Mouse (Mus musculus) heart, embryonic 14.5 days (tissue): Measurements from ENCODE around the gene Dedd. TPM values are rescaled to one million over a fixed set of nuclear protein-coding genes. Genes with fewer than 3 reads are reported as not detected.

ENCODE experiments used
- ATAC-seq: fragments of 200-750 bp; cut with Nextera tagmentation; 2 replicates; pipeline ENCODE4 v1.8.0; 2017; ENCODE audit warnings: low read depth, moderate TSS enrichment; ENCODE audit not compliant: insufficient number of reproducible peaks, insufficient read depth, low FRiP score
- H3K27ac ChIP-seq, 2 experiments: fragments of 200-500 bp in 1 of 2; fragments of 300-500 bp in 1 of 2; sonication (generic) in 1 of 2; replicated peaks in 1 of 2; 2 replicates each; pipeline ENCODE4 v1.5.1; 2012 to 2014; ENCODE audit warnings: low read depth in 2 of 2, low read length in 2 of 2, control low read depth in 1 of 2, mild to moderate bottlenecking in 1 of 2, mixed read lengths in 1 of 2; ENCODE audit not compliant: control insufficient read depth in 1 of 2, insufficient read depth in 1 of 2
- H3K27me3 ChIP-seq: fragments of 300-500 bp; sonication (generic); 2 replicates; pipeline ENCODE4 v1.6.1; 2014; ENCODE audit warnings: mild to moderate bottlenecking, low read length, control low read depth; ENCODE audit not compliant: control insufficient read depth, insufficient read depth
- H3K36me3 ChIP-seq: fragments of 300-500 bp; sonication (generic); 2 replicates; pipeline ENCODE4 v1.6.1; 2014; ENCODE audit warnings: mild to moderate bottlenecking, control low read depth, low read length, mixed read lengths; ENCODE audit not compliant: control insufficient read depth, insufficient read depth
- H3K4me1 ChIP-seq, 2 experiments: fragments of 200-500 bp in 1 of 2; fragments of 300-500 bp in 1 of 2; sonication (generic) in 1 of 2; 2 replicates each; pipeline ENCODE4 v1.6.1; 2012 to 2014; ENCODE audit warnings: low read length in 2 of 2, control low read depth in 1 of 2, mixed read lengths in 1 of 2; ENCODE audit not compliant: control insufficient read depth in 2 of 2, insufficient read depth in 2 of 2
- H3K4me2 ChIP-seq: fragments of 300-500 bp; sonication (generic); 2 replicates; pipeline ENCODE4 v1.6.1; 2014; ENCODE audit warnings: mild to moderate bottlenecking, low read length
- H3K4me3 ChIP-seq, 2 experiments: fragments of 200-500 bp in 1 of 2; fragments of 300-500 bp in 1 of 2; sonication (generic) in 1 of 2; 2 replicates each; pipeline ENCODE4 v1.5.1; 2012 to 2014; ENCODE audit warnings: low read length in 2 of 2, mild to moderate bottlenecking in 2 of 2, control low read depth in 1 of 2, low read depth in 1 of 2, moderate library complexity in 1 of 2; ENCODE audit not compliant: control insufficient read depth in 1 of 2, insufficient read depth in 1 of 2
- H3K9ac ChIP-seq: fragments of 300-500 bp; sonication (generic); 2 replicates; pipeline ENCODE4 v1.6.1; 2014; ENCODE audit warnings: mild to moderate bottlenecking, low read length
- H3K9me3 ChIP-seq: fragments of 300-500 bp; sonication (generic); 2 replicates; pipeline ENCODE4 v1.6.1; 2016; ENCODE audit warnings: low read length, control low read depth; ENCODE audit not compliant: control insufficient read depth
- WGBS: fragments of 180-500 bp; shearing (Covaris S2); extraction: QIAGEN DNeasy Blood & Tissue Kit; methylation state at CpG from one replicate; pipeline ENCODE4 v1.1.7; 2014; 5-methylcytosine and 5-hydroxymethylcytosine counted together
- polyA plus RNA-seq: library from polyadenylated mRNA; unstranded; fragments of >200 nt; fragmentation: Nextera tagmentation; extraction: Ambion mirVana; gene quantifications from 2 replicates; pipeline ENCODE4 v1.2.1, GENCODE M21; 2014

Dedd gene
- polyA plus RNA-seq, 1 experiment from 2014 or later: 42.4 TPM

GRCm38 (mm10) chr1:171346095-171346450, 17.1 kb downstream of the Dedd start:
- Histone ChIP-seq H3K27ac (peak overlapping the region in 1 of 2 experiments; percentile 76; a peak in 1 of 4 replicates), H3K4me1 (peaks cover 5 to 13% of the 10 kb centered on the region in 2 experiments), H3K27me3 (no peaks in the 10 kb centered on the region), H3K4me3 (peak overlapping the region; percentile 62 to 96), H3K4me2 (peak overlapping the region; percentile 91), H3K9ac (peak overlapping the region; percentile 94), H3K36me3 (peaks cover 27% of the 10 kb centered on the region), H3K9me3 (peaks cover 5% of the 10 kb centered on the region)
- 1% methylated on average over 14 of the region's 14 CpGs for WGBS
- ATAC-seq: no peak

GRCm38 (mm10) chr1:171348665-171349064, 19.7 kb downstream of the Dedd start:
- no peak overlapping the region for H3K4me2 ChIP-seq
- peaks cover 5 to 12% of the 10 kb centered on the region in 2 experiments for H3K4me1 ChIP-seq

GRCm38 (mm10) chr1:171349210-171349609, 20.3 kb downstream of the Dedd start:
- peaks cover 4 to 10% of the 10 kb centered on the region in 2 experiments for H3K4me1 ChIP-seq
- H3K27ac ChIP-seq: no peak overlapping the region
- ATAC-seq: no peak
- H3K27me3 ChIP-seq: no peaks in the 10 kb centered on the region
- no peak overlapping the region for H3K4me3 ChIP-seq
- H3K4me2 ChIP-seq: no peak overlapping the region
- peaks cover 5% of the 10 kb centered on the region for H3K9me3 ChIP-seq
- H3K9ac ChIP-seq: no peak overlapping the region
- no peaks in the 10 kb centered on the region for H3K36me3 ChIP-seq
- 93% methylated on average over 2 of the region's 2 CpGs for WGBS

More at GRCm38 (mm10) chr1:171348665-171349064, 19.7 kb downstream of the Dedd start:
- no peak overlapping the region for H3K9ac ChIP-seq
- H3K36me3 ChIP-seq: peaks cover under 1% of the 10 kb centered on the region
- WGBS: 92% methylated on average over 3 of the region's 3 CpGs
- no peaks in the 10 kb centered on the region for H3K27me3 ChIP-seq
- no peak overlapping the region for H3K27ac ChIP-seq
- ATAC-seq: no peak
- H3K4me3 ChIP-seq: no peak overlapping the region
- H3K9me3 ChIP-seq: peaks cover 5% of the 10 kb centered on the region

GRCm38 (mm10) chr1:171355812-171356340, 26.9 kb downstream of the Dedd start:
- Histone ChIP-seq H3K4me2 (no peak overlapping the region), H3K27ac (no peak overlapping the region), H3K9ac (no peak overlapping the region), H3K27me3 (no peaks in the 10 kb centered on the region), H3K4me3 (no peak overlapping the region), H3K9me3 (peaks cover 3% of the 10 kb centered on the region), H3K36me3 (peaks cover 27% of the 10 kb centered on the region), H3K4me1 (peaks cover 0 to 3% of the 10 kb centered on the region in 2 experiments; a peak in 2 of 4 replicates)
- WGBS: 85% methylated on average over 5 of the region's 5 CpGs
- ATAC-seq: no peak

- no peak overlapping the region for H3K4me2 ChIP-seq
- H3K9ac ChIP-seq: no peak overlapping the region
- H3K27ac ChIP-seq: no peak overlapping the region
- H3K4me3 ChIP-seq: no peak overlapping the region
- no peak for ATAC-seq
- H3K9me3 ChIP-seq: peaks cover 3% of the 10 kb centered on the region
- peaks cover 0 to 3% of the 10 kb centered on the region in 2 experiments; a peak in 2 of 4 replicates for H3K4me1 ChIP-seq
- WGBS: 87% methylated on average over 2 of the region's 2 CpGs
- H3K27me3 ChIP-seq: no peaks in the 10 kb centered on the region
- peaks cover 27% of the 10 kb centered on the region for H3K36me3 ChIP-seq
Observed at GRCm38 (mm10) chr1:171356814-171357213, 27.9 kb downstream of the Dedd start.

- Histone ChIP-seq H3K27ac (no peak overlapping the region), H3K36me3 (peaks cover 27% of the 10 kb centered on the region), H3K27me3 (no peaks in the 10 kb centered on the region), H3K4me3 (no peak overlapping the region), H3K9me3 (peaks cover 3% of the 10 kb centered on the region), H3K4me1 (peaks cover 0 to 3% of the 10 kb centered on the region in 2 experiments; a peak in 2 of 4 replicates), H3K9ac (no peak overlapping the region), H3K4me2 (no peak overlapping the region)
- no peak for ATAC-seq
- 77% methylated on average over 4 of the region's 4 CpGs for WGBS
Observed at GRCm38 (mm10) chr1:171358421-171358820, 29.5 kb downstream of the Dedd start.

- H3K4me3 ChIP-seq: peak overlapping the region; percentile 45 to 52
- no peak overlapping the region for H3K27ac ChIP-seq
- H3K4me1 ChIP-seq: peaks cover 0 to 3% of the 10 kb centered on the region in 2 experiments; a peak in 2 of 4 replicates
- peaks cover 3% of the 10 kb centered on the region for H3K9me3 ChIP-seq
- peak overlapping the region; percentile 66 for H3K4me2 ChIP-seq
- 10% methylated on average over 26 of the region's 26 CpGs for WGBS
- peak; percentile 25; the same call in 1 of the 2 replicates for ATAC-seq
- H3K9ac ChIP-seq: peak overlapping the region; percentile 65
- peaks cover 27% of the 10 kb centered on the region for H3K36me3 ChIP-seq
- H3K27me3 ChIP-seq: no peaks in the 10 kb centered on the region
Observed at GRCm38 (mm10) chr1:171360253-171360652, 31.3 kb downstream of the Dedd start.

- Histone ChIP-seq H3K4me3 (peak within 1 kb of the TSS; percentile 45 to 52), H3K4me1 (peaks cover 0 to 3% of the 10 kb centered on the region in 2 experiments; a peak in 2 of 4 replicates), H3K27ac (peak within 1 kb of the TSS in 1 of 2 experiments; percentile 63; a peak in 2 of 4 replicates), H3K9ac (peak within 1 kb of the TSS; percentile 65), H3K9me3 (peaks cover 3% of the 10 kb centered on the region), H3K4me2 (peak within 1 kb of the TSS; percentile 66), H3K27me3 (no peaks in the 10 kb centered on the region), H3K36me3 (peaks cover 27% of the 10 kb centered on the region)
- WGBS: 2% methylated on average over 21 of the region's 21 CpGs
- ATAC-seq: peak; percentile 83
Observed at GRCm38 (mm10) chr1:171360656-171361055, 31.7 kb downstream of the Dedd start, which contains the start of gene Klhdc9. TSS of gene Klhdc9 (minus strand) at chr1:171360798.
